Mouse (Mus musculus) heart, embryonic 13.5 days (tissue): Measurements from ENCODE around the gene Aym1. TPM values are rescaled to one million over a fixed set of nuclear protein-coding genes. Genes with fewer than 3 reads are reported as not detected.
"Not testable (repeated sequence)": the region's sequence is repeated elsewhere in the genome, so short reads cannot be mapped to it uniquely, and the experiment has no call there.

Experiments
- ATAC-seq: fragments of 200-750 bp; cut with Nextera tagmentation; 2 replicates; pipeline ENCODE4 v1.8.0; 2017; ENCODE audit warnings: moderate TSS enrichment; ENCODE audit not compliant: insufficient number of reproducible peaks, low FRiP score, low TSS enrichment; ENCODE audit errors: extremely low read depth
- H3K27ac ChIP-seq: fragments of 300-500 bp; sonication (generic); replicated peaks from 2 replicates; pipeline ENCODE4 v1.5.1; 2015; ENCODE audit warnings: moderate library complexity, mild to moderate bottlenecking, inconsistent platforms
- H3K27me3 ChIP-seq: fragments of 300-500 bp; sonication (generic); replicated peaks from 2 replicates; pipeline ENCODE4 v1.6.1; 2015; ENCODE audit warnings: mild to moderate bottlenecking, inconsistent platforms
- H3K36me3 ChIP-seq: fragments of 300-500 bp; sonication (generic); 2 replicates; pipeline ENCODE4 v1.6.1; 2015; ENCODE audit warnings: mild to moderate bottlenecking, inconsistent platforms
- H3K4me1 ChIP-seq: fragments of 300-500 bp; sonication (generic); 2 replicates; pipeline ENCODE4 v1.6.1; 2015; ENCODE audit warnings: inconsistent platforms
- H3K4me2 ChIP-seq: fragments of 300-500 bp; sonication (generic); 2 replicates; pipeline ENCODE4 v1.6.1; 2015; ENCODE audit warnings: inconsistent platforms, mild to moderate bottlenecking, moderate library complexity
- H3K4me3 ChIP-seq: fragments of 300-500 bp; sonication (generic); 2 replicates; pipeline ENCODE4 v1.5.1; 2015; ENCODE audit warnings: moderate library complexity, mild to moderate bottlenecking, inconsistent platforms
- H3K9ac ChIP-seq: fragments of 300-500 bp; sonication (generic); 2 replicates; pipeline ENCODE4 v1.6.1; 2015; ENCODE audit warnings: inconsistent platforms, mild to moderate bottlenecking, moderate library complexity
- H3K9me3 ChIP-seq: fragments of 300-500 bp; sonication (generic); 2 replicates; pipeline ENCODE4 v1.6.1; 2016; ENCODE audit warnings: inconsistent platforms
- WGBS: fragments of 180-500 bp; shearing (Covaris S2); methylation state at CpG from one replicate; pipeline ENCODE4 v1.1.7; 2015; ENCODE audit warnings: mixed read lengths; 5-methylcytosine and 5-hydroxymethylcytosine counted together
- polyA plus RNA-seq: library from polyadenylated mRNA; unstranded; fragments of >200 nt; fragmentation: Nextera tagmentation; extraction: Ambion mirVana; gene quantifications from 2 replicates; pipeline ENCODE4 v1.2.1, GENCODE M21; 2015

The Aym1 gene
- polyA plus RNA-seq, 1 experiment from 2014 or later = not detected

- H3K27ac ChIP-seq = no peak overlapping the region
- H3K9ac ChIP-seq = 0 out of 2 replicates have a peak overlapping the region, but pooled peaks have one; percentile 52
- no peaks in the 10 kb centered on the region for H3K36me3 ChIP-seq
- peaks cover 15% of the 10 kb centered on the region for H3K4me1 ChIP-seq
- 2% methylated on average over 17 of the region's 17 CpGs for WGBS
- peaks cover 12% of the 10 kb centered on the region for H3K9me3 ChIP-seq
- peaks cover 91% of the 10 kb centered on the region for H3K27me3 ChIP-seq
- no peak for ATAC-seq
- H3K4me3 ChIP-seq = peak overlapping the region; percentile 42
- peak overlapping the region; percentile 63 for H3K4me2 ChIP-seq
These were observed 21.4 kb upstream of the Aym1 start for GRCm38 (mm10) chr5:113335732-113336131.

GRCm38 (mm10) chr5:113336281-113336680, 20.8 kb upstream of the Aym1 start:
- Histone ChIP-seq H3K4me3 (0 out of 2 replicates have a peak overlapping the region, but pooled peaks have one; percentile 42), H3K27ac (no peak overlapping the region), H3K4me1 (peaks cover 15% of the 10 kb centered on the region), H3K27me3 (peaks cover 91% of the 10 kb centered on the region), H3K9ac (no peak overlapping the region), H3K4me2 (peak overlapping the region; percentile 63; the same call in 1 of the 2 replicates), H3K36me3 (no peaks in the 10 kb centered on the region), H3K9me3 (peaks cover 12% of the 10 kb centered on the region)
- 31% methylated on average over 9 of the region's 9 CpGs for WGBS
- ATAC-seq = no peak

- Histone ChIP-seq H3K4me3 (no peak overlapping the region), H3K27me3 (peaks cover 92% of the 10 kb centered on the region), H3K36me3 (no peaks in the 10 kb centered on the region), H3K9me3 (no peaks in the 10 kb centered on the region), H3K4me2 (no peak overlapping the region), H3K9ac (no peak overlapping the region), H3K27ac (no peak overlapping the region), H3K4me1 (no peaks in the 10 kb centered on the region)
- 34% methylated on average over 16 of the region's 16 CpGs for WGBS
- ATAC-seq = no peak
These were observed 12.3 kb upstream of the Aym1 start for GRCm38 (mm10) chr5:113344635-113345386.

- no peak overlapping the region for H3K4me3 ChIP-seq
- H3K4me1 ChIP-seq = no peaks in the 10 kb centered on the region
- H3K4me2 ChIP-seq = no peak overlapping the region
- no peak overlapping the region for H3K9ac ChIP-seq
- 9% methylated on average over 11 of the region's 11 CpGs for WGBS
- peaks cover 99% of the 10 kb centered on the region for H3K27me3 ChIP-seq
- no peak overlapping the region for H3K27ac ChIP-seq
- ATAC-seq = no peak
- no peaks in the 10 kb centered on the region for H3K36me3 ChIP-seq
- no peaks in the 10 kb centered on the region for H3K9me3 ChIP-seq
These were observed 11.3 kb upstream of the Aym1 start for GRCm38 (mm10) chr5:113345781-113346180.

- H3K27me3 ChIP-seq = peaks cover 99% of the 10 kb centered on the region
- not testable (repeated sequence) for H3K27ac ChIP-seq, ATAC-seq
These were observed 10.4 kb upstream of the Aym1 start for GRCm38 (mm10) chr5:113346651-113347050.

GRCm38 (mm10) chr5:113347593-113347992, 9.5 kb upstream of the Aym1 start:
- Histone ChIP-seq H3K4me1 (no peaks in the 10 kb centered on the region), H3K4me3 (no peak overlapping the region), H3K9ac (no peak overlapping the region), H3K9me3 (no peaks in the 10 kb centered on the region), H3K27ac (no peak overlapping the region), H3K27me3 (peaks cover 99% of the 10 kb centered on the region), H3K4me2 (no peak overlapping the region), H3K36me3 (no peaks in the 10 kb centered on the region)
- 31% methylated on average over 12 of the region's 12 CpGs for WGBS
- ATAC-seq = no peak

More at GRCm38 (mm10) chr5:113346651-113347050, 10.4 kb upstream of the Aym1 start:
- H3K9ac ChIP-seq, H3K4me3 ChIP-seq, H3K9me3 ChIP-seq, H3K4me2 ChIP-seq, H3K4me1 ChIP-seq, H3K36me3 ChIP-seq: not testable (repeated sequence)
- 32% methylated on average over 6 of the region's 6 CpGs for WGBS

- Histone ChIP-seq H3K27me3 (peaks cover 100% of the 10 kb centered on the region), H3K4me1 (no peaks in the 10 kb centered on the region), H3K36me3 (no peaks in the 10 kb centered on the region), H3K9ac (no peak overlapping the region), H3K27ac (no peak overlapping the region), H3K4me2 (no peak overlapping the region), H3K9me3 (no peaks in the 10 kb centered on the region), H3K4me3 (no peak overlapping the region)
- WGBS = 21% methylated on average over 13 of the region's 13 CpGs
- ATAC-seq = no peak
These were observed 8.5 kb upstream of the Aym1 start for GRCm38 (mm10) chr5:113348597-113348996.

- Histone ChIP-seq H3K27me3 (peaks cover 100% of the 10 kb centered on the region), H3K4me1 (no peaks in the 10 kb centered on the region), H3K27ac (no peak overlapping the region), H3K36me3 (no peaks in the 10 kb centered on the region), H3K9me3 (no peaks in the 10 kb centered on the region), H3K4me2 (no peak overlapping the region), H3K9ac (no peak overlapping the region), H3K4me3 (no peak overlapping the region)
- WGBS = 20% methylated on average over 7 of the region's 7 CpGs
- no peak for ATAC-seq
These were observed 7.9 kb upstream of the Aym1 start for GRCm38 (mm10) chr5:113349226-113349625.

- no peak for ATAC-seq
- H3K27ac ChIP-seq = no peak overlapping the region
- H3K4me1 ChIP-seq = no peaks in the 10 kb centered on the region
- WGBS = 39% methylated on average over 7 of the region's 7 CpGs
- H3K9ac ChIP-seq = no peak overlapping the region
- no peak overlapping the region for H3K4me2 ChIP-seq
- H3K9me3 ChIP-seq = no peaks in the 10 kb centered on the region
- no peaks in the 10 kb centered on the region for H3K36me3 ChIP-seq
- H3K27me3 ChIP-seq = peaks cover 100% of the 10 kb centered on the region
- no peak overlapping the region for H3K4me3 ChIP-seq
These were observed 7.3 kb upstream of the Aym1 start for GRCm38 (mm10) chr5:113349810-113350209.

GRCm38 (mm10) chr5:113351768-113352167, 5.3 kb upstream of the Aym1 start:
- Histone ChIP-seq H3K9me3 (no peaks in the 10 kb centered on the region), H3K9ac (no peak overlapping the region), H3K27ac (no peak overlapping the region), H3K4me2 (no peak overlapping the region), H3K4me1 (no peaks in the 10 kb centered on the region), H3K36me3 (no peaks in the 10 kb centered on the region), H3K4me3 (no peak overlapping the region), H3K27me3 (peaks cover 95% of the 10 kb centered on the region)
- no peak for ATAC-seq
- WGBS = 79% methylated on average over 3 of the region's 3 CpGs

- Histone ChIP-seq H3K9me3 (no peaks in the 10 kb centered on the region), H3K4me2 (no peak overlapping the region), H3K9ac (no peak overlapping the region), H3K27ac (no peak overlapping the region), H3K4me3 (no peak overlapping the region), H3K4me1 (no peaks in the 10 kb centered on the region), H3K27me3 (peaks cover 94% of the 10 kb centered on the region), H3K36me3 (no peaks in the 10 kb centered on the region)
- WGBS = 62% methylated on average over 6 of the region's 6 CpGs
- no peak for ATAC-seq
These were observed 4.5 kb upstream of the Aym1 start for GRCm38 (mm10) chr5:113352636-113353035.

GRCm38 (mm10) chr5:113354311-113354710, 2.8 kb upstream of the Aym1 start:
- H3K36me3 ChIP-seq = no peaks in the 10 kb centered on the region
- H3K4me3 ChIP-seq = no peak overlapping the region
- no peaks in the 10 kb centered on the region for H3K4me1 ChIP-seq
- H3K27me3 ChIP-seq = peaks cover 93% of the 10 kb centered on the region
- no peak overlapping the region for H3K9ac ChIP-seq
- no peak for ATAC-seq
- H3K27ac ChIP-seq = no peak overlapping the region
- H3K4me2 ChIP-seq = no peak overlapping the region
- WGBS = 33% methylated on average over 16 of the region's 16 CpGs
- H3K9me3 ChIP-seq = no peaks in the 10 kb centered on the region
